Mouse (Mus musculus) left cerebral cortex, postnatal 14 days (tissue): ENCODE data around the gene Plpp1. TPM values are rescaled to one million over a fixed set of nuclear protein-coding genes. Genes with fewer than 3 reads are reported as not detected.

Source experiments
- DNase-seq, 2 experiments: peaks; one replicate each; pipeline ENCODE4 v3.0.0; 2021 to 2022; ENCODE audit warnings: low spot score in 2 of 2, mixed read lengths in 1 of 2
- intact Hi-C: fragments of 180-260 bp; cut with DNase I; formaldehyde crosslinking; loops from one replicate; pipeline ENCODE4 v1.15.1; 2025
- total RNA-seq, 2 experiments: library from RNA; stranded (reverse); gene quantifications; 2 replicates each; pipeline ENCODE4 v1.2.3; 2021

Plpp1 gene
- total RNA-seq, 2 experiments from 2014 or later, result 26.9 TPM

DNA sequence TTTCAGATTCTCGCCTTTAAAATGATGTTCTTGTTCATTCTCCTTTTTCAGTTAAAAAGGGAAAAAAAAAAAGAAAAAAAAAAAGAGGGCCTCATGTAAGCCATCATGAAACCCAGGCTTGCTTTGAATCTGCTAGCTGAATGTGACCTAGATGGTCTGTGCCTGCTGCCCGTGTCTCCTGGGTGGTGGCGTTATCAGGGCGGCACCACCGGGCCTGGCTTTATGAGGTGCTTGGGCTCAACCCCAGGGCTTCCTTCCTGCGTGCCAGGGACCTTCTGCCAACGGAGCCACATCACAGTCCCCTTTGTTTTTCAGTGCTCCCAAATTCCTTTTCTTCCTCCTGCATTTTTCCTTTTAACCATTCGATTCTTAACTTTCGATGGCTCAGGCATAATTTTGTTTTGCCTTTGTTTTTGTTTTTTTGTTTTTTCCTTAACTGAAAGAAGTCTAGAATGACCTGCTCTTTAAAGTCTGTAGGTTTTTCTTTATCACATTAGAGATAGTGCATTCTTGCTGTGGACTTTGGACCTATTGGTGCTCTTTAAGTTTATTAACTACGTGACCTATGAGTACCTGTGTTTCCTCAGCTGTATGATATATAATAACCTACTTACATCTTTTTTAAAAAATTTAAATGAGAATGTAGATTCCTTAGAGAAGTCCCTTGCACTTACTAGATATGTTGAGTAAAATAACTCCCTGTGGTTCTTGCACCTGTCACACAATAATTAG lies 7.5 kb downstream of the Plpp1 start:
- intact Hi-C loops, result no loop called here
- no peak for DNase-seq

DNA sequence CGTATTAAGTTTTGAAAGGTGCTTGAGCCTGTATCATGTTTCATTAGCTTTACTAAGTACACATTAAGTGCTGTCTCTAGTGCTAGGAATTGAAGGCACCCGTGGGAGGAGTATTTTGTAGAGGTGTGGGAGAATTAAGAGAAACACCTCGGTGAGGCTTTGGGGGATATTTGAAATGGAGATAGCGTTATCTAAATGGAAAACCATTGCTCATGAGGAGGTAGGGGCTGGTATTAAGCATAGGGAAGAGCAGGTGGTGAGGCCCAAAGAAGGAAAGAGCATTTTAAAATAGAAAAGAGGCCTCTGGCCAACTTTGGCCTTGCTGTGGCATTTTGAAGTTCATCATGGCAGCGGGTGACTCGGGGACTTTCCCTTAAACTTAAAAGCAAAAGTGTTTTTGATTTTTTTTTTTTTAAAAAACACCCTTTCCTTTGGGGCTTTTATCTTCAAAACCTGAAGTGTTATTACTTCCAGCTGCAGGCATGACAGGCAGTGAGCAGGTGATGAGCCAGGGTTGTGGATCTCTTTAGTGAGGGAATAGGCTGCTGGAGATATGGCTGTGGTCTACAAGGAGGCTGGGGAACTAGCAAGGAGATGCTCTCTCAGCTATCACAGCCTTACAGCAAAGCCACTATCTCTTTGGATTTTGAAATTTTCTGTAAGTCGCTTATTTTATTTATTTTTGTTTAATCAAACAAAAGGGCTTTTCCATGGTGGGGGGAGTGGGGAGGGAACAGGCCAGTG lies 9.1 kb downstream of the Plpp1 start:
- DNase-seq, result no peak
- intact Hi-C loops, result no loop called here

- DNase-seq, result no peak
- intact Hi-C loops, result no loop called here
These were observed 9.7 kb downstream of the Plpp1 start for GRCm38 (mm10) chr13:112810248-112810645.

DNA sequence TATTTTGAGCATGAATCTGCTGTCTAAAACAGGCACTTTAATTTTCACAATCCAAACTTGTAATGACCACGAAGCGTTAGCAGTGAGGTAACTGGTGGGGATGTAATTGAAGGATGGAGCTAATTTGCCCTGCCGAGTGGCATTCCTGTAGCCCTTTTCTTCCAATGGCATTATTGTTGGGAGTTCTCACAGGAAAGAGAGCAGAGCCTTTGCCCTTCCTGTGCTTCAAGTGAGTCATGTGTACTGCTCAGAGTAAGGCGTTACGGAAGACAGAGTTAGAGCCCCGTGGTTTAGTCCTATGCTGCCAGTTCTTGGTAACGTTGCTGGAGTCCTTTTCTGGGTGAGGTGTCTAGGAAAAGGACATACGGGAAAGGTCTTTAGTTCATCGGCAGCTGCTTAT lies 10.2 kb downstream of the Plpp1 start:
- intact Hi-C loops, result no loop called here

GRCm38 (mm10) chr13:112811708-112812403 lies 11.3 kb downstream of the Plpp1 start:
- DNase-seq, result no peak
- intact Hi-C loops, result no loop called here

More for the DNA sequence above, 10.2 kb downstream of the Plpp1 start:
- no peak for DNase-seq

DNA sequence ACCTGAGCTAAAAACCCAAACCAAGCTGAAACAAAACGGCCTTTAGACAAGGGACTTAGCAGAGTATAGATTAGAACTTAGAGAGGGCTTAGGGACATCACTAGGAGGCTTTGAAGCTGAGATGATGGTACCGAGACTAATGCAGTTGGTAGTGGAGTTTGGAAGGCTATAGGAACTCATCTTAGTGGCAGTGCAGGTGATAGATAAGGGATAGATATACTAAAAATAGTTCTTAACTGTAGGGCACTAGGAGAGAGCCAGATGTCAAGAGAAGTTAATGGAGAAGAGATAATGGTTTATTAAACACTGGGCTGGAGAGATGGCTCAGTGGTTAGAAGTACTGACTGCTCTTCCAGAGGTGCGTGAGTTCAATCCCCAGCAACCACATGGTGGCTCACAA lies 15.4 kb downstream of the Plpp1 start:
- intact Hi-C loops, result no loop called here
- no peak for DNase-seq

DNA sequence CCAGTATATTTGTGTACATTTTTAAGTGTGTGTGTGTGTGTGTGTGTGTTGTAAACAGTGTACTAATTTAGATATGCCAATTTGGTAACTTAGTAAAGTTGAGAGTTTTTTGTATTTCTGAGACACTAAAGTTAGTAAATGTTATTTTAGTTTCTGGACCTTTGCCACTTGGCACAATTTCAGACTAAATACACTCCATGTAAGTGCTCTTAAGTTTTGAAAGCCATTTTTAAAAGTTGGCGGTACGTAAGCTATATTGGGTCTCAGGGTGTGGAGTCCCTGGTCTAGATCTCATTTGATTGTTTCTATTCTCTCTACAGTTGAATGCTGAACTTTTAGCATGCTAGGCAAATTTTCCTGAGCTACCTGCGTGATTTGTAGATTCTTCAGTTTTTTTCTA lies 17.5 kb downstream of the Plpp1 start:
- intact Hi-C loops, result no loop called here

GRCm38 (mm10) chr13:112822413-112822812 lies 21.8 kb downstream of the Plpp1 start:
- intact Hi-C loops, result no loop called here
- no peak for DNase-seq

More for the DNA sequence above, 17.5 kb downstream of the Plpp1 start:
- DNase-seq, result no peak

DNA sequence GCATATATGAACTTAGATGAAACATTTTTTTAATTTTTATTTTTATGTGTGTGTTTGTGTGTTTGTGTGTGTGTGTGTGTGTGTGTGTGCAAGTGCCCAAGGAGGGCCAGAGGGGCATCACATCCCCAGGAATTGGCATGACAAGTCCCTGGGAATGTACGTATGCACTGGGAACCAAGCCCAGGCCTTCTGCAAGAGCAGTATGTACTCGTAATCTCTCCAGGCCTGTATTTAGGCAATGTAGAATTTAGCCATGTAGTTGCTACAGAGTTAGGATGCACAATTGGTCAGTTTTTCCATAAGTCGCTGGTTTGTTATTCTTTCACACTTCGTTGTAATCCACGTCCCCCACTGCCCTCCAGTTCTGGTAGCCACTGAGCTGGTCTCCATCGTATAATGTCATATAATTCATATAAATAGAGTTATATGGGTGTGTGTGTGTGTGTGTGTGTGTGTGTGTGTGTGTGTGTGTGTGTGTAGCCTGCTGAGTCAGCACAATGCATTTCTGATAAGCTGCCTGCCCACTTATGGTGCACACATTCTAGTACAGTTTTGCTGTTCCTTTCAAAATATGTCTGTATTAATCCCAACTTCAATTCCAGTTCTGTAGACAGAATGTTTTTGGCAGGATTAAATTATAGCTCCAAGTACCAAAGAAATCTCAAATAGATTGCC lies 22.8 kb downstream of the Plpp1 start:
- intact Hi-C loops, result no loop called here
- DNase-seq, result no peak

- intact Hi-C loops, result no loop called here
- DNase-seq, result no peak
These were observed 23.5 kb downstream of the Plpp1 start for GRCm38 (mm10) chr13:112823911-112824648.

GRCm38 (mm10) chr13:112825479-112825878 lies 24.9 kb downstream of the Plpp1 start:
- intact Hi-C loops, result no loop called here
- no peak for DNase-seq

DNA sequence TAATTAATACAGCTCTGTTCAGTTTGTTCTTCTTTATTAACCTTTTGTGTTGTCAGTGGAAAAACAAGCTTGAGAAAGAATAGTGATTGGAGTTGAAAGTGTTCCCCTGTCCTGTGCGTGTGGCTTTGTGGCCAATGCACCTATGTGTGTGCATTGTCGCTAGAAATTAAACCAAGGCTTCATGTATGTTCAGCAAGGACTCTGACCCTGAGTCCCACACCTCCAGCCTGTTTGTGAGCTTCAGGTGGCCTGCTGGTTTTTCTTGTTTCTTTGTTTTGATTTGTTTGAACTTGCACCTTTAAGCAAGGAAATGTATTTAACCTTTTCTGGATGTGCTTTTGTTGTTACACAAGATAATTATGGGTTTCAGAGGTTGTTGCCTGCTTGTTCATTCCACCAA lies 29.0 kb downstream of the Plpp1 start:
- DNase-seq, result no peak
- intact Hi-C loops, result no loop called here

DNA sequence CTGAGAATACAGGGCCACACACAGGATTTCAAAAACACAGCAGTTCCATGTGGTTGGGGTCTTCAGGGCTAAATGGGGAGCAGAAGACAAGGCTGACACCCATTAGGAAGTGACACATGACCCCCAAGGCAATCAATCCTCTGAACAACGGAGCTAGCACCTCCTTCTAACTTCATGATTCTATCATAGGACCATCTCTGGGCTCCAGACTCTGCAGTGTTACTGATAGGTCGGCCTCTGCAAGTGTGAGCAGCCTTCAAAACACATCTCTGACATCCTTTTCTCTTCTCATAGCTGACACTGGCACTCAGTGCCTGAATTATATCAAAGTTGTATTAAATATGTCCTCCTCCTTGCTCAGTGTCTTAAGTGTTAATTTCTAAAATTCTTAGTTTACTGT lies 32.0 kb downstream of the Plpp1 start:
- no peak for DNase-seq
- intact Hi-C loops, result no loop called here

GRCm38 (mm10) chr13:112833253-112833894 lies 32.8 kb downstream of the Plpp1 start:
- intact Hi-C loops, result no loop called here
- DNase-seq, result no peak

- intact Hi-C loops, result no loop called here
- DNase-seq, result no peak
These were observed 33.3 kb downstream of the Plpp1 start for GRCm38 (mm10) chr13:112833895-112834263.

DNA sequence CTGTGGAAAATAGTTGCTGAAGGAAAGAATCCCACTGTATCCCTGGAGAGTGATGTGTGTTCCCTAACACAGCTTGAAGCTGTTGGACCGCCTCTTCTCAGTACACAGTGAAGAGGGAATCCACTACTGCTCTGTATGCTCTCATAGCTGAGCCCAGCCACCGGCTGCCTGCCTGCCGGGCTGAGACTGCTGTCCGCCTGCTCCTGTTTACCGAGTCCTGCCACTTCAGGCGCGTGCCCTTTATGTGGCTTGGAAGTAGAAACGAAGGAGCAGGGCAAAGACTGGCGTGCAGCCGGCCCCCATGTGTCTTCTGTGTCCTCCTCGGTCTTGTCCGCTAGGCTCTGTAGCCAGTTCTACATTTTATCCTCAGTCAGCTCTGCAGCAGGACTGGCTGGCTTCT lies 34.5 kb downstream of the Plpp1 start:
- intact Hi-C loops, result no loop called here
- no peak for DNase-seq

DNA sequence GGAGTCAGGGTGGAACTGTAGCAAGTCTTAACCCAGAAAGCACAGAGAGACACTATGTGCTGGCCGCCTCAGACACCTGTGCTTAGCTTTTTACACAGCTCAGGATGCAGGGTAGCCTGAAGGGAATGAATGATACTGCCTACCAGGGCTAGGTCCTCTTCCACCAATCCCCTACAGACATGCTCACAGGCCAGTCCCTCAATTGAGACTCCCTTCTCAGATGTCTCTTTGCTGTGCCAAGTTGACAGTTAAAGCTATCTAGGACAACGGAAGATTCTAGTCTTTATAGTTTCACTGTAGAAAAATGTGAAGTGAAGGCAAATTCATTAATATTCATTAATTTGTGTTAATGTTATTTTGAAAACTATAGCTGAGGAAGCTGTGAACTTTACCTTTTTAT lies 36.4 kb downstream of the Plpp1 start:
- intact Hi-C loops, result no loop called here
- DNase-seq, result no peak

DNA sequence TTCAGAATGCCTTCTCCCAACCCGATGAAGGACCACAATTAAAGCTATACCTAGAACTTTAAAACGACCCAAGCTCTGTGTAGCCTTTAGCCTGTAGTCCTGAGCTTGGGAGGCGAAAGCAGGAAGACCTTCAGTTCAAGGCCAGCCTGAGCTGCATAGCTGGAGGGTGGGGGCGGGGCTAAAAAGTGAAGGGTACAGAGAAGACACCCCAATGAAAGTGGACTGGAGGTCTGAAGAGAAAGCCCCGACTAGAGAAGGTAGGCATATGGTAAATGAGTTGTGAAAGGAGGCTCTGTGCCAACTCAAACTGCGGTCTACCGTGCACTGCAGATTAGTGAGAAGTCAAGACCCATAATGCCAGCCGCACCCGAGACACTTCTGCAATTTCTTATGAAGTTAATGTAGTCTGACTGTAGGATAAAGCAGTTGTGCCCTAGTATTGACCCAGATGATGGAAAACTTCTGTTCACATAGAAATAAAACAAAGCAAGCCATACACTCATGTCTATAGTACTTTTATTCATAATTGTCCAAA lies 37.1 kb downstream of the Plpp1 start:
- no peak for DNase-seq
- intact Hi-C loops, result no loop called here
